Mouse (Mus musculus) intestine, postnatal 0 days (tissue): ENCODE measurements at regions not wholly inside any gene's neighbourhood (a gene's known extent, or its start where the extent isn't known, plus 50 kb on each side); places are given as distances from the start of the nearest gene placed in this dataset.

Source experiments
- ATAC-seq: fragments of 200-750 bp; cut with Nextera tagmentation; 2 replicates; pipeline ENCODE4 v1.8.0; 2017; ENCODE audit warnings: mild to moderate bottlenecking, moderate TSS enrichment, moderate library complexity
- H3K27ac ChIP-seq: fragments of 300-500 bp; sonication (generic); 2 replicates; pipeline ENCODE4 v1.5.1; 2014; ENCODE audit warnings: mild to moderate bottlenecking, low read depth, low read length, moderate library complexity
- H3K27me3 ChIP-seq: fragments of 300-500 bp; sonication (generic); replicated peaks from 2 replicates; pipeline ENCODE4 v1.6.1; 2014; ENCODE audit warnings: low read length, mixed read lengths; ENCODE audit not compliant: control insufficient read depth, insufficient read depth
- H3K36me3 ChIP-seq: fragments of 300-500 bp; sonication (generic); 2 replicates; pipeline ENCODE4 v1.6.1; 2014; ENCODE audit warnings: mild to moderate bottlenecking, moderate library complexity; ENCODE audit not compliant: control insufficient read depth, insufficient read depth
- H3K4me1 ChIP-seq: fragments of 300-500 bp; sonication (generic); replicated peaks from 2 replicates; pipeline ENCODE4 v1.6.1; 2014; ENCODE audit warnings: antibody characterized with exemption, low read length, mixed read lengths; ENCODE audit not compliant: control insufficient read depth, insufficient read depth
- H3K4me2 ChIP-seq: fragments of 300-500 bp; sonication (generic); replicated peaks from 2 replicates; pipeline ENCODE4 v1.6.1; 2014; ENCODE audit warnings: low read depth, mild to moderate bottlenecking, moderate library complexity
- H3K4me3 ChIP-seq: fragments of 300-500 bp; sonication (generic); 2 replicates; pipeline ENCODE4 v1.5.1; 2014; ENCODE audit warnings: low read depth, low read length
- H3K9ac ChIP-seq: fragments of 300-500 bp; sonication (generic); 2 replicates; pipeline ENCODE4 v1.6.1; 2014; ENCODE audit warnings: mild to moderate bottlenecking, low read depth, low read length
- H3K9me3 ChIP-seq: fragments of 300-500 bp; sonication (generic); 2 replicates; pipeline ENCODE4 v1.6.1; 2016; ENCODE audit warnings: mixed run types; ENCODE audit not compliant: control insufficient read depth
- CTCF ChIP-seq: sonication (generic); IDR thresholded peaks from 2 replicates; pipeline ENCODE4 v1.5.1; 2016; ENCODE audit warnings: low read depth, mild to moderate bottlenecking, control low read depth, antibody characterized with exemption, moderate library complexity
- WGBS: fragments of 180-500 bp; shearing (Covaris S2); extraction: QIAGEN DNeasy Blood & Tissue Kit; methylation state at CpG from one replicate; pipeline ENCODE4 v1.1.7; 2014; 5-methylcytosine and 5-hydroxymethylcytosine counted together

DNA sequence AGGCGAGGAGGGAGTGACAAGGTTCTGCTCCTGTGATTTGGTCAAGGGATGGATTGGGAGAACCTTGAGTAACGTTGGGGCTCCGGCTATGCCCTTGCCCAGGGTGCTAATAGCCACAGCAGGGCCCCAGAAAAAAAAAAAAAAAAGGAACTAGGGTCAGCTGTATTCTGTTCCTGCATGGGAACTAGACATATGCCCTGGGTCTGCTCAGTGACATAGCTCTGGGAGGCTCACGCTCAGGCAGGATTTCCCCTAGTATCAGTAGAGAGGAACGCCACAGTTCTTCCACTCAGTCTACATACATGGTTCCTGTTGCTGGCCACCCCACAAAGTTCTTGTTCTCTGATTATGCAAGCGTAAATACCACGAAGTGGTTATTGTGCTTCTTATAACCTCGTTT, 114.8 kb upstream of the Tet2 start:
- WGBS = 82% methylated on average over 8 of the region's 8 CpGs
- no peak overlapping the region for H3K27ac ChIP-seq
- no peaks in the 10 kb centered on the region for H3K4me1 ChIP-seq
- H3K4me2 ChIP-seq = no peak overlapping the region
- no peak for TF ChIP-seq CTCF
- ATAC-seq = no peak
- no peaks in the 10 kb centered on the region for H3K9me3 ChIP-seq
- no peaks in the 10 kb centered on the region for H3K27me3 ChIP-seq
- H3K9ac ChIP-seq = no peak overlapping the region
- no peak overlapping the region for H3K4me3 ChIP-seq
- H3K36me3 ChIP-seq = no peaks in the 10 kb centered on the region

- Histone ChIP-seq H3K27me3 (no peaks in the 10 kb centered on the region), H3K4me3 (no peak overlapping the region), H3K4me2 (no peak overlapping the region), H3K9me3 (no peaks in the 10 kb centered on the region), H3K36me3 (no peaks in the 10 kb centered on the region), H3K27ac (no peak overlapping the region), H3K4me1 (no peaks in the 10 kb centered on the region), H3K9ac (no peak overlapping the region)
- ATAC-seq = no peak
- 72% methylated on average over 3 of the region's 3 CpGs for WGBS
- no peak for TF ChIP-seq CTCF
Observed at GRCm38 (mm10) chr3:133661303-133661702, 116.4 kb upstream of the Tet2 start.

- no peak for TF ChIP-seq CTCF
- Histone ChIP-seq H3K4me3 (no peak overlapping the region), H3K9me3 (no peaks in the 10 kb centered on the region), H3K9ac (no peak overlapping the region), H3K36me3 (no peaks in the 10 kb centered on the region), H3K27ac (no peak overlapping the region), H3K27me3 (no peaks in the 10 kb centered on the region), H3K4me1 (no peaks in the 10 kb centered on the region), H3K4me2 (no peak overlapping the region)
- ATAC-seq = no peak
- 74% methylated on average over 3 of the region's 3 CpGs for WGBS
Observed at GRCm38 (mm10) chr3:133664914-133665313, 120.0 kb upstream of the Tet2 start.

- no peaks in the 10 kb centered on the region for H3K27me3 ChIP-seq
- ATAC-seq = no peak
- no peaks in the 10 kb centered on the region for H3K9me3 ChIP-seq
- H3K9ac ChIP-seq = no peak overlapping the region
- no peak overlapping the region for H3K4me2 ChIP-seq
- 92% methylated on average over 6 of the region's 6 CpGs for WGBS
- H3K36me3 ChIP-seq = no peaks in the 10 kb centered on the region
- no peak overlapping the region for H3K4me3 ChIP-seq
- no peak for TF ChIP-seq CTCF
- no peaks in the 10 kb centered on the region for H3K4me1 ChIP-seq
- no peak overlapping the region for H3K27ac ChIP-seq
Observed at GRCm38 (mm10) chr3:133665425-133666317, 120.7 kb upstream of the Tet2 start.

DNA sequence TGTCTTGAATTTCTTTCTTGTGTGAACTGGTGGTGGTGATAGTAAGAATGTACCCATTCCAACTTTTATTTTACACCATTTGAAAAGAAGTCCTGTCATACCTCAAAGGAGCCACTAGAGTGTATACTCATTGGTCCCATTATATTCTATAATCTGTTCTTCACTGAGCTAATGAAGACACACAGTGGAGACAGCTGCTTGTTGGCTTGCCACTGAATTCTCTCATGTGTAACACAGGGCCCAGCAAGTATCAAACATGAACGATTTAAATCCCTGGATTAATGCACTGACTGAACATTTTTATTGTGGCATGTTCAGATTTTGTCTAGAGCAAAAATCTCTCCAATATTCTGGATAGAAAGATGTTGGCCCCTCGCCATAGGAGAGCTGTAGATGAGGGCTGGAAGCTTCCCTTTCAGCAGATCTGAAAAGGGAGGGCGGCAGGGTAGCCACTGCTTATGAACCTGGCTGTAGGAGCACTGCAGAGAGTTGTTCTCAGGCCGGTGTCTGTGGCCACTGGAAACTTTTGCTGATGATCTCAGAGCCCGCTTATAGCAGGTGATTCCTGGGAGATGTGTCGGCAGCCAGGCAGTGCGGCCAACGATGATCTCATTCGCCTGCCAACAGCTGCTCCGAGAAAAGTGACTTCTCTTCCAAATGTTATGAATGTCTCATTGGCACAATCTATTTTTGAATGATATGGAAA, 128.0 kb upstream of the Tet2 start:
- no peak overlapping the region for H3K27ac ChIP-seq
- H3K4me1 ChIP-seq = no peaks in the 10 kb centered on the region
- no peak overlapping the region for H3K9ac ChIP-seq
- H3K4me2 ChIP-seq = no peak overlapping the region
- ATAC-seq = no peak
- H3K27me3 ChIP-seq = no peaks in the 10 kb centered on the region
- H3K4me3 ChIP-seq = no peak overlapping the region
- H3K9me3 ChIP-seq = no peaks in the 10 kb centered on the region
- H3K36me3 ChIP-seq = no peaks in the 10 kb centered on the region
- 0 out of 2 replicates have a peak, but pooled peaks have one; percentile 11 for TF ChIP-seq CTCF
- WGBS = 69% methylated on average over 10 of the region's 10 CpGs

DNA sequence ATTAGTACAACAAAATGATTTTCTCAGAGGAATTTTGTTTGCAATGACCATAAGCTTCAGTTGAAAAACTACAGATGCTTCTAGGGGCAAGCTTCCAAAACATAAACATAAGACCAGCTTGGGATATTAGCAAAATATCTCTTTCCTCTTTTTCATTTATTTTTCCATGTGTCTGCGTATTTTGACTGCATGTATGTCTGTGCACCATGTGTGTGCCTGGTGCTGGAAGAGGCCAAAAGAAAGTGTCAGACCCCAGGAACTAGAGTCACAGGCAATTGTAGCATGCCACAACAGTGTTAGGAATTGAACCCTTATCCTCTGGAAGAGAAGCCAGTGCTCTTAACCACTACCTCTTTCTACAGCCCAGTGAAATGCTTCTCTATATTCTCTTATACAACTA, 133.0 kb upstream of the Tet2 start:
- Histone ChIP-seq H3K9me3 (no peaks in the 10 kb centered on the region), H3K4me3 (no peak overlapping the region), H3K27ac (no peak overlapping the region), H3K27me3 (no peaks in the 10 kb centered on the region), H3K36me3 (no peaks in the 10 kb centered on the region), H3K4me1 (no peaks in the 10 kb centered on the region), H3K9ac (no peak overlapping the region), H3K4me2 (no peak overlapping the region)
- TF ChIP-seq CTCF = no peak
- WGBS = 65% methylated on average over 1 of the region's 1 CpGs
- ATAC-seq = no peak
